Mouse (Mus musculus) intestine, postnatal 0 days (tissue): Measurements from ENCODE around the gene Cldn22. TPM values are rescaled to one million over a fixed set of nuclear protein-coding genes. Genes with fewer than 3 reads are reported as not detected.

Experiments used
- ATAC-seq: fragments of 200-750 bp; cut with Nextera tagmentation; 2 replicates; pipeline ENCODE4 v1.8.0; 2017; ENCODE audit warnings: mild to moderate bottlenecking, moderate TSS enrichment, moderate library complexity
- H3K27ac ChIP-seq: fragments of 300-500 bp; sonication (generic); 2 replicates; pipeline ENCODE4 v1.5.1; 2014; ENCODE audit warnings: mild to moderate bottlenecking, low read depth, low read length, moderate library complexity
- H3K27me3 ChIP-seq: fragments of 300-500 bp; sonication (generic); replicated peaks from 2 replicates; pipeline ENCODE4 v1.6.1; 2014; ENCODE audit warnings: low read length, mixed read lengths; ENCODE audit not compliant: control insufficient read depth, insufficient read depth
- H3K36me3 ChIP-seq: fragments of 300-500 bp; sonication (generic); 2 replicates; pipeline ENCODE4 v1.6.1; 2014; ENCODE audit warnings: mild to moderate bottlenecking, moderate library complexity; ENCODE audit not compliant: control insufficient read depth, insufficient read depth
- H3K4me1 ChIP-seq: fragments of 300-500 bp; sonication (generic); replicated peaks from 2 replicates; pipeline ENCODE4 v1.6.1; 2014; ENCODE audit warnings: antibody characterized with exemption, low read length, mixed read lengths; ENCODE audit not compliant: control insufficient read depth, insufficient read depth
- H3K4me2 ChIP-seq: fragments of 300-500 bp; sonication (generic); replicated peaks from 2 replicates; pipeline ENCODE4 v1.6.1; 2014; ENCODE audit warnings: low read depth, mild to moderate bottlenecking, moderate library complexity
- H3K4me3 ChIP-seq: fragments of 300-500 bp; sonication (generic); 2 replicates; pipeline ENCODE4 v1.5.1; 2014; ENCODE audit warnings: low read depth, low read length
- H3K9ac ChIP-seq: fragments of 300-500 bp; sonication (generic); 2 replicates; pipeline ENCODE4 v1.6.1; 2014; ENCODE audit warnings: mild to moderate bottlenecking, low read depth, low read length
- H3K9me3 ChIP-seq: fragments of 300-500 bp; sonication (generic); 2 replicates; pipeline ENCODE4 v1.6.1; 2016; ENCODE audit warnings: mixed run types; ENCODE audit not compliant: control insufficient read depth
- CTCF ChIP-seq: sonication (generic); IDR thresholded peaks from 2 replicates; pipeline ENCODE4 v1.5.1; 2016; ENCODE audit warnings: low read depth, mild to moderate bottlenecking, control low read depth, antibody characterized with exemption, moderate library complexity
- WGBS: fragments of 180-500 bp; shearing (Covaris S2); extraction: QIAGEN DNeasy Blood & Tissue Kit; methylation state at CpG from one replicate; pipeline ENCODE4 v1.1.7; 2014; 5-methylcytosine and 5-hydroxymethylcytosine counted together
- polyA plus RNA-seq: library from polyadenylated mRNA; unstranded; fragments of >200 nt; fragmentation: Nextera tagmentation; extraction: Ambion mirVana; gene quantifications from 2 replicates; pipeline ENCODE4 v1.2.1, GENCODE M21; 2015

Gene Cldn22
- polyA plus RNA-seq, 1 experiment from 2014 or later: not detected

DNA sequence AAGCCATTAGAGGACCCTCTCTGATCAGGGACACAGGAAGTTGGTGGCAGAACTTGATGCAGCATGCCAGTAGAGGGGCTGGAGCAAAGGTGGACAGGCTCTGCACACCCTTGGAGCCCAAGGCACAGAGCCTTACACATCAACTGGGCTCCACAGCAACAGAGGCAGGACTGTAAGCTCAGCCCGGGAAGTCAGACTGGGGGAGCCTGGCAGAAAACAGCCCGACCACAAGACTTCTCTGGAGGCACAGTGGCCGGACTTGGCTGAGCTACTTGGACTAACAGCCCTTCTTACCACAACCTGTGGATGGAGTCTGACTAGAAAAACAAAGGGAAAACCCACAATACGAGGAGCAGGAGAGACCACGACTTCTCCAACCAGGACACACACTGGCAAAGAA is 29.1 kb downstream of the Cldn22 start:
- H3K27me3 ChIP-seq: no peaks in the 10 kb centered on the region
- 92% methylated on average over 5 of the region's 5 CpGs for WGBS
- H3K36me3 ChIP-seq: peaks cover 47% of the 10 kb centered on the region
- H3K4me1 ChIP-seq: no peaks in the 10 kb centered on the region
- TF ChIP-seq CTCF: no peak
- no peaks in the 10 kb centered on the region for H3K9me3 ChIP-seq
- no peak for ATAC-seq
- no peak overlapping the region for H3K4me2 ChIP-seq
- no peak overlapping the region for H3K27ac ChIP-seq
- no peak overlapping the region for H3K4me3 ChIP-seq
- no peak overlapping the region for H3K9ac ChIP-seq

GRCm38 (mm10) chr8:47859259-47859658 is 35.0 kb downstream of the Cldn22 start:
- no peak for TF ChIP-seq CTCF
- 92% methylated on average over 12 of the region's 12 CpGs for WGBS

GRCm38 (mm10) chr8:47866568-47866967 is 42.3 kb downstream of the Cldn22 start:
- Histone ChIP-seq H3K27me3 (no peaks in the 10 kb centered on the region), H3K9me3 (no peaks in the 10 kb centered on the region), H3K4me1 (no peaks in the 10 kb centered on the region), H3K36me3 (peaks cover 50% of the 10 kb centered on the region), H3K4me2 (no peak overlapping the region), H3K4me3 (no peak overlapping the region), H3K27ac (no peak overlapping the region), H3K9ac (no peak overlapping the region)
- no peak for ATAC-seq
- TF ChIP-seq CTCF: no peak
- 84% methylated on average over 8 of the region's 8 CpGs for WGBS

More at GRCm38 (mm10) chr8:47859259-47859658, 35.0 kb downstream of the Cldn22 start:
- H3K27ac ChIP-seq: no peak overlapping the region
- H3K4me3 ChIP-seq: no peak overlapping the region
- no peak for ATAC-seq
- no peaks in the 10 kb centered on the region for H3K9me3 ChIP-seq
- no peak overlapping the region for H3K4me2 ChIP-seq
- H3K36me3 ChIP-seq: peaks cover 68% of the 10 kb centered on the region
- H3K9ac ChIP-seq: no peak overlapping the region
- no peaks in the 10 kb centered on the region for H3K27me3 ChIP-seq
- no peaks in the 10 kb centered on the region for H3K4me1 ChIP-seq

GRCm38 (mm10) chr8:47867067-47867466 is 42.8 kb downstream of the Cldn22 start:
- TF ChIP-seq CTCF: peak; percentile 92
- Histone ChIP-seq H3K9me3 (no peaks in the 10 kb centered on the region), H3K27ac (no peak overlapping the region), H3K36me3 (peaks cover 46% of the 10 kb centered on the region), H3K27me3 (no peaks in the 10 kb centered on the region), H3K4me2 (no peak overlapping the region), H3K9ac (no peak overlapping the region), H3K4me1 (no peaks in the 10 kb centered on the region), H3K4me3 (no peak overlapping the region)
- WGBS: 23% methylated on average over 8 of the region's 8 CpGs
- ATAC-seq: peak; percentile 57; the same call in 1 of the 2 replicates

- no peaks in the 10 kb centered on the region for H3K9me3 ChIP-seq
- no peak overlapping the region for H3K4me2 ChIP-seq
- 49% methylated on average over 13 of the region's 13 CpGs for WGBS
These were observed 48.3 kb downstream of the Cldn22 start for GRCm38 (mm10) chr8:47872361-47873107.

DNA sequence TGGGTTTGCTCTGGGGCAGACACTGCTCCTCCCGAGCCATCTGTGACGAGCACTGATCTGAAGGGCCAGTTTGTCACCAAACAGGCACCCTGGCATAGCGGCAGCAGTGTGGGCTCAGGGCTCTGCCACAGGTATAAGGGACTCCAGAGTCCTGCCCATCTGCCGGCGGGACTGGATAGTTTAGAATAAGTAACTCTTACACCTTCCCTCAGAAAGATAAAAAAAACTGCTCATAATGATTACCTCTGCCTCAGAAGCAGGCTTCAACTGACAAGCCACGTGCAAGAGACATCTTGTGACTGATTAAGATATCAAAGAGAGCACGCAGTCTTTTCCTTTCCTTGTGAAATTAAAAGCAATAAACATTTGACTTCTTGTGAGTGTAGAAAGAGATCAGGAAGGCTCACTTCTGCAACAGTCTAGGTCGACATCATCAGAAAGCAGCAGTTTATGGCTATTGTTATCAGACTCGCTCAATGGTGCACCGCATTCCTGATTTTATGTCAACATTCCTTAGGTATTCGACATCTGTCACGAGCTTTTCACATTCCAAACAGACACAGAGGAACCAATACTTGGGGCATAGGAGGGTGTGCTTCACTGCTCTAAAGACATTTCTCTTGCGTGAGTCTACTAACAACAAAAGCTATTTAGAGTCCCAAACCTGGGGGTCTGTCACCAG is 50.4 kb downstream of the Cldn22 start:
- H3K27ac ChIP-seq: peak overlapping the region; percentile 79
- no peaks in the 10 kb centered on the region for H3K4me1 ChIP-seq
- H3K4me2 ChIP-seq: no peak overlapping the region
- no peaks in the 10 kb centered on the region for H3K9me3 ChIP-seq
- H3K36me3 ChIP-seq: peaks cover 9% of the 10 kb centered on the region; the same call in 1 of the 2 replicates
- no peak overlapping the region for H3K4me3 ChIP-seq
- 33% methylated on average over 13 of the region's 13 CpGs for WGBS
- no peak for TF ChIP-seq CTCF
- no peak overlapping the region for H3K9ac ChIP-seq
- ATAC-seq: peak; percentile 78
- no peaks in the 10 kb centered on the region for H3K27me3 ChIP-seq

More at GRCm38 (mm10) chr8:47872361-47873107, 48.3 kb downstream of the Cldn22 start:
- Histone ChIP-seq H3K27me3 (no peaks in the 10 kb centered on the region), H3K36me3 (peaks cover 29% of the 10 kb centered on the region), H3K4me1 (no peaks in the 10 kb centered on the region), H3K4me3 (no peak overlapping the region), H3K27ac (no peak overlapping the region), H3K9ac (no peak overlapping the region)
- TF ChIP-seq CTCF: peak; percentile 98
- ATAC-seq: 0 out of 2 replicates have a peak, but pooled peaks have one; percentile 37

Other genes with a start within 250 kb of the Cldn22 start
- gene Ing2, start 148.9 kb upstream of the Cldn22 start, polyA plus RNA-seq: 12.6 and 13.4 TPM in 2 replicates
- 15.3 and 15.4 TPM in 2 replicates for gene Cdkn2aip, start 110.5 kb upstream of the Cldn22 start, polyA plus RNA-seq
- gene Cldn24, start 2.3 kb upstream of the Cldn22 start, polyA plus RNA-seq: not detected in 2 replicates
- 6.7 and 7.4 TPM in 2 replicates for gene Wwc2, start 166.4 kb downstream of the Cldn22 start, polyA plus RNA-seq